Mouse (Mus musculus) cerebral cortex, adult 2 months (tissue): Measurements from ENCODE around the gene Lonp2.

Experiments
- WGBS: fragments of 180-500 bp; shearing (Covaris S2); methylation state at CpG from one replicate; pipeline ENCODE4 v1.1.7; 2018; 5-methylcytosine and 5-hydroxymethylcytosine counted together

Lonp2 gene

DNA sequence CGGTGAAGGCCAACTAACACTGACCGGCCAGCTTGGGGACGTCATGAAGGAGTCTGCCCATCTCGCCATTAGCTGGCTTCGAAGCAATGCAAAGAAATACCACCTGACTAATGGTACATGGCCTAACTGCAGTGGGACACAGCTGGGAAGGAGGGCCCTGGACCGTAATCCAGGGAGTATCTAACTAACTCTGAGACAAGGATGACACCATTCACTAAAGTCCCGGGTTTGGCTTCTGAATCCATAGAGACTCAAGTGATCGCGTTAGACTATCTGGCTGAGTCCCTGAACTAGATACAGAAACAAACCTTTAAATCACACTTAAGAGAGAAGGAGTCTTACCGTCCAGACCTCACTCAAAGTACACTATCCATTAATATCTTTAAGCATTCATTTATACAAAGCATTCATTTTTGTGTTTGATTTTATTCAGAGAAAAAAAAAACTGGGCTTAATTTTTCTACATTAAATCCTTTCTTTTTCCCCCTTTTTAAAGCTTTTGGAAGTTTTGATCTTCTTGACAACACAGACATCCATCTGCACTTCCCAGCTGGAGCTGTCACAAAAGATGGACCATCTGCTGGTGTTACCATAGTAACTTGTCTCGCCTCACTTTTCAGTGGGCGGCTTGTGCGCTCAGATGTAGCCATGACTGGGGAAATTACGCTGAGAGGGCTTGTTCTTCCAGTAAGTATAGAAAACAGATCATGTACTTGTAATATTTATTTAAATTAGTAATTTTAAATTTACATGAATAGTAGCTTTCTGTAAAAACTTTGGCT lies 89.8 kb downstream of the Lonp2 start:
- WGBS, result 46% methylated on average over 14 of the region's 14 CpGs

DNA sequence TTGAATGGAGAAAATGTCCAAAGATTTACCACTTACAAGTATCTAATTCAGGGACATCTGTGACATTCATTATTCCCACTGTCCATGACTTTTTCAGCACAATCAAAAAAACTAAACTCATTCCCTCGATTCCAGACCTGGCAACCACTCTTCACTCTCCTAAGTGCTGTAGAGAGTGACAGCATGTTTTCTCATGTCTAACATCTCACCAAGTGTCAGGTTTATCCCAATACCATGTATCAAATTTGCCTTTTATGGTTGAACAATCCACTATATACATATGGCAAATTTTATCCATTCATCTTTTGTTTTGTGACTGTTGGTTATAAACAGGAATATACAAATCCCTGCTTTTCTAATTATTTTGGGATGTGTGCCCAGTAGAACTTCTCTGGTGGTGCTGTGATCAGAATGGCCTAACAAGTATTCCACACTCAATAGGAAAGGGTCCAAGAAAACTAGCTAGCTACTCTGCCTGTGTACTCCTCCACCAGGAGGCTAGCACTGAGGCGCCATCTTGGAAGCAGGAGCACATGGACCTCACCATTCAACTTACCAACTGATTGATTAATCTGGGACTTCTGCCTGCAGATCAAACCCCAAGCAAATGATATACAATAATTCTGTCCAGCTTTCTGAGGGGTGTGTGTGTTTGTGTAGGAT lies 94.6 kb downstream of the Lonp2 start:
- 71% methylated on average over 2 of the region's 2 CpGs for WGBS

GRCm38 (mm10) chr8:86719368-86719767 lies 95.5 kb downstream of the Lonp2 start:
- WGBS, result 84% methylated on average over 1 of the region's 1 CpGs

DNA sequence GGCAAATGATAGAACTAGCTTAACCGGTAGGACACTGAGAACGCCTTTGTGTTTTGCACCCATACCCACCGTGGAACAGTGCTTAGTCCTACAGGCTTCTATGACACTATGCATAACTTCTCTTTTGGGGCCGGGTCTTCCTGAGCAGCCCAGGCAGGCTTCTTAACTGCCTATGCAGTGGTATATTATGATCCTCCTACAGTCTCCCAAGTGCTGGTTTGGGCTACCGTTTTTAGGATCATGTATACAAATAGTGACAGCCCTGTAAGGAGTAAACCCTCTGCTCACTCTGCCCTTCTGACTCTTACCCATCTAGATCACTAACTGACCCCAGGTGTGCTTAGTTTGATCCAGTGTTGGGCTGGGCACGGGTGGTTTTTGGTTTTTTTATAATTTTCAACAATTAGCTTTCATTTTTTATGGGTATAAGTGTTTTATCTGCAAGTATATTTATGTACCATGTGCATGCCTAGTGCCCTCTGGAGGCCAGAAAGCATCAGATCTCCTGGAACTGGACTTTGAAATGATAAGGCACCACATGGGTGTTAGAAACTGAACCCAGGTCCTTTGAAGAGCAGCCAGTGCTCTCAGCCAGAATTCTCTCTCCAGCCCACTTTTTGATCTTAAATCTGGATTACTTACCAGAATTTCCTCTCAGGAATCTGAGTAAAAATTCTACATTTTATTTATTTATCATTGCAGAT lies 97.1 kb downstream of the Lonp2 start:
- WGBS, result 86% methylated on average over 6 of the region's 6 CpGs

DNA sequence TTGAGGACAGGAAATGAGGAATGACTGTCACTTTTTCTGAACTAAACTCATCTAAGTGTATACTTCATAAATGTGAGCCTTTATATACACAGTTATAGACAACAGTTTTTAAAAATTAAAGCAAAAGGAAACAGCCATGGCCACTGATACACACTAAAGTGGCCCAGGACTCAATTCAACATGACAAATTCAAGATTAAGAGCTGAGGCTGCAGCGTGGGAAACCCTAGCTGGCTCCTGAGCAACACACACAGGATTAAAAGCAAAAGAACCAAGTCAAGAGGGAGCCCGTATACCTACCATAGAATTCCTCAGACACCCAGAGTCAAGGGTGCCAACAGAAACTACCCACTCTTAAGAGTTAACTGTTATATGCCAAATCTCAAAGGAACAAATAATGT lies 97.6 kb downstream of the Lonp2 start:
- WGBS, result 71% methylated on average over 2 of the region's 2 CpGs

DNA sequence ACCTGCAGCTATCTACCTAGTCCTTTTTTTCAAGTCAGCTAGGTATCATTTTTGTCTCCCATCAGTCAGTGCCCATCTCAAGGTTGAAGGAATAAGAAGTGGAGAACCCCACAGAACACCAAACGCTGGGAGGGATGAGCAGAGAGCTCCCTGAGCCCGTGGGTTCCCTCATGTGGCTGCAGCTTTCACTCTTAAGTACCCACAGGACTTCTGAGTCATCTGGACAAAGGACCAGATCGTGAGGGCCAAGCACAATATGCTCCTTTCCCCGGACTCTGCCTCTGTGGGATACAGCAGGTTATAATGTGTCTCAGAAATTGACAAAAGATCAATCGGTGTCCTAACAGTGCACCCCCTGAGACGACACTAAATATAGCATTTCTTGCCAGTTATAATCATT lies 103.1 kb downstream of the Lonp2 start:
- 19% methylated on average over 6 of the region's 6 CpGs for WGBS

- 64% methylated on average over 19 of the region's 19 CpGs for WGBS
Observed at GRCm38 (mm10) chr8:86728224-86728950, 104.5 kb downstream of the Lonp2 start.

DNA sequence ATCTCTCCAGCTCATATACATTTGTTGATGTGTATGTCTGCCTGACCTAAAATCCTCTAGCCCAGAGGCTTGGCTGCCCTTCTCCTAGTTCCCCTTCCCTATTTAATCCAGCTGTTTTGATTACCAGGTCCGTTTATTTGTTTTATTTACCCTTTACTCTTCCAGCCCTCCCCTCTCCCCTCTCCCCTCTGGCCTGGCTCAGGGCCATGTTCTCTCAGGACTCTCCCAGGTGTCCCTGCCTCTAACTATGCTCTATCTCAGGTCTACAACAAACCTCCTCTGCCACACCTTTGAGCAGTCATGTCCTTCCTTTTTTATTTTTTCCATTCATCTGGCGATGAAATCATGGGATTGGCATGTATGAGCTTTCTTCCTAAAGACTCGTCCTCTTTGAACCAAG lies 106.5 kb downstream of the Lonp2 start:
- 22% methylated on average over 3 of the region's 3 CpGs for WGBS

- WGBS, result 78% methylated on average over 1 of the region's 1 CpGs
Observed at GRCm38 (mm10) chr8:86730860-86731259, 107.0 kb downstream of the Lonp2 start.

GRCm38 (mm10) chr8:86734171-86734570 lies 110.3 kb downstream of the Lonp2 start:
- 61% methylated on average over 4 of the region's 4 CpGs for WGBS

GRCm38 (mm10) chr8:86734954-86735353 lies 111.1 kb downstream of the Lonp2 start:
- 60% methylated on average over 1 of the region's 1 CpGs for WGBS

GRCm38 (mm10) chr8:86735446-86736111 lies 111.7 kb downstream of the Lonp2 start:
- 35% methylated on average over 3 of the region's 3 CpGs for WGBS

DNA sequence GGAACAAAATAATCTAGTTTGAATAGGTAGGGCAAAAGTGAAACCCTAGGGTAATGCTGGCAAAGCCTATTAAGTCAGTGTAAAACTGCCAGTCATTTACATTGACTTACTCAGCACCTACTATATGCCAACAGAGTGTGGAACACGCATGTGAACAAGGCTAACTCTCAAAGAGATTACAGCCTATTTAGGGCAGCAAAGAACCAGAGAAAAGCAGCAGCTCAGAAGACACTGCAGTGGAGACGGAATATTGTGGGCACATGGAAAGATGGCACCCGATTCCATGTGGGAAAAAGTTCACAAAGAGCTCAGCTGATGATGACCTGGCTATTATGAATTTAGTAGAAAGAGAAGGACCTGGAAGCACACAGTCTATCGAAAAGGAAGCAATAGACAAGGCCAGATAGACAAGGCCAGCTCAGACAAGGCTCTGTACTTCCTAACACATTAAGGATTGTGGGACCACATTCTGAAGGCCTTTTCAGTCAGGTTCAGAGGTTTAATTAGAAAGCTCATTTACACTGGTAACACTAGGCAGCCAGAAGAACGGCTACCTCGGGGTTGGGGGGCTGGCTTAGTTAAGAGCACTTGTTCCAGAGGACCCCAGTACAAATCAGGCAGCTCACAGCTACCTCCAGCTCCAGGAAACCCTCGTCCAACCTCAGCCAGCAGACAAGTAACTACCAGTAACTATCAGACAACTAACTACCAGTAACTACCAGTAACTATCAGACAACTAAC lies 118.9 kb downstream of the Lonp2 start:
- 44% methylated on average over 7 of the region's 7 CpGs for WGBS

DNA sequence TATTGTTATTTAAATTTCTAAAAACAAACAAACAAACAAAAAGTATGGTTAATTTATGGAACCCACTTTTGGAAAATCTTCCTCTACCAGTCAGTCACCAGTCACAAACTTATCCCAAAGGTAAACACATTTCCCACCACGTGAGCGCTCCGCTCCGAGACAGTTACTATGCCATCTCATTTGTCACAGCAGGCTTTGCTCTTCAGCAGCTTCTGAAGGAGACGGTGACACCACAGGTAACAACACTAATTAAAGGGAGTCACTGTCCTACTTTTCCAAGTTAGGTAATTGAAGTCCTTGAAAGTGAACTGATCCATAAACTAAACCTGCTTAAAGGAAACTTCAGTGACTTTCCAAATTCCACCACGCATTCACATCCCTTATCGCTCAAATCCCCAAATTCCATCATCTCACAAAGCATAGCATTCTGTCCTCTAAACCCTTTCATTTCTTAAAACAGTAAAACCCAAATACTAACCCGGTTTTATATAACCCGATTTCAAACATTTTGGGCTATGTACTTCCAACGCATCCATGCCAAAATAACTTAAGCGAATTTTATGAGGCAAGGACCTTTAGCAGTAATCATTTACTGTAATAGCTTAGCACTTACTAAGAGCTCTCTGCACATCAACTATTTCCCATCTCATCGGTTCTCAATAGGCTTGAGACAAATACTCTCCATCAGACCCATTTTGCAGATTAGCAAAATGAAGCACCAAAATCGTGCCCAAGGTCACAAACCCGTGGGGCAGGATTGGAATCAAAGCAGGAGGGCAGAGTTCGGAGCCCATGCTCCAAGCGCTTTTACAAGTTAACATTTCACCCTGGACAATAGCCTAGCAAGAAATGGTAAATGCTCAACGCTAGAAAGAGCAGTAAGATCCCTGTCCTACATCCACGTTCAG lies 120.7 kb downstream of the Lonp2 start:
- WGBS, result 6% methylated on average over 18 of the region's 18 CpGs

DNA sequence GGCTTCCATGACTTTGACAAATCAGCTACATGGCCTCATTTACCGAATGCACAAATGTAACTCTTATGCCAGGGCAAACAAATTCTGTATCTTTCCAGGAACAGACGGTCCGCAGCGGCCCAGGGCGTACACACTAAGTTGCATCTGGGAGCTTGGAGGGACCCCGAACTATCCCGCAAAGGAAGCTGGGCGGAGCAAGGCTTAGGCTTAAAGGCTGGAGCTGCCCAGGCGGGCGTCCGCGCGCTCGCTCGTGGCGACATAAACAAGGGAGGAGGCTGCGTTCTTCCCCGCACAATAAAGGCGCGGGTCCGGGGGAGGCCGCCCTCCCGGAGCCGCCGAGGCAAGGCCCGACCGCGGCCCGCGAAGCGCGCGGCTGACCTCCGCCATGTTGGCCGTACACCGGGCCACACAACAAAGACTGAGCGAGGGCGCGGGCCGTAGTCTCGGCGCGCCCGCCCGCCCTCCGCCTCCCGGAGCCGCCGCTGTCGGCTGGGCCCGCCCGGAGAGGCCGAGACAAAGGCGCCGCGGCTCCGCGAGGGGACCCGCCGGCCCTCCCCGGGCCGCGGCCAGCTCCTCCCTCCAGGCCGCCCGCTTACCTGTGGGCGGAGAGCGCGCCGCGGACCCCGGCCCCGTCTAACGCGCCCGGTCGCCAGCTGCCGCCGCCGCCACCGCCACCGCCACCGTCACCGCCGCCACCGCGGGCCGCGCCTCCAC lies 121.5 kb downstream of the Lonp2 start, which contains the start of the genes Gm10638 and Siah1a:
TSS of gene Gm10638 (plus strand) at position 479 of the 714 bp plus-strand sequence.
TSS of gene Siah1a (minus strand) at position 714 of the 714 bp plus-strand sequence.
- 1% methylated on average over 76 of the region's 88 CpGs for WGBS

DNA sequence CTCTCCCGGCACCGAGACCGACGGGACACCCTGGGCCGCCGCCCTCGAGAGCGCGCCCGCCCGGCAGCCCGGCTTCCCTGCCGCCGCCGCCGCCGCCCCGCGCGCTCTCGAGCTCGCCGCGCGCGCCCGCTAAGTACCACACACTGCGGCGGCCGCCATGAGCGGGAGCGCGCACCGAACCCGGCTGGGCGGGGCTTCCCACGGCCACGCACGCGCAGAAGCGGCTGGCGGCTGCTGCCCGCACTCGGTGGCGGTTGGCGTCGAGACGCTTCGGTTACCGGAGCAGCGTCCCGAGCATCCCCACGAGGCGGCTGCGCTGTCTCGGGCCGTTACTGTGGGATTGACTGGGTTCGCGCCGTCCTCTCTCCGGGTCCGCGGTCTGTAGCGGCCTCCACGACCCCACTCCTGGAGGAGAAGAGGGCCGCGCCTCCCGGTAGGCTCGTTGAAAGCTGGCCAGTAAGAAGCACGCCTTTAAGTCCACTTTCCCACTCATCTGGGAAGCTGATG lies 122.1 kb downstream of the Lonp2 start:
- under 1% methylated on average over 68 of the region's 70 CpGs for WGBS

DNA sequence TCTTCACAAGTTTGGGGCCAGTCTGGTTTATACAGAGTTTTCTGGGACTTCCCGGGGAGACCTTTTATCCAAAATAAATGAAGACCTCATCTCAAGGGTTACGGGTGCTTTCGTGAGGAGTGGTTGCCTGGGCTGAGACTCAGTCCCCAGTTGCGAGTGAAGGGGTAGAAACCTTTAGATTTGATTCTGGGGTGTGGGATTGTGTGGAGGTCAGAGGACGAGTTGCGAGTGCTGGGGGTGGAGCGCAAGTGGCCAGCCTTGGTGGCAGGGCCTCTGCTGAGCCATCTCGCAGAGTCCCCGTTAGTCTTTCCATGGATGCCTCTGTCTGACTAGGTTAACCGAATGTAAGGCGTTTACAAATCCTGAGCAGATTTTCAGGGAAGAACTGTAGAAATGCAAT lies 122.7 kb downstream of the Lonp2 start:
- under 1% methylated on average over 11 of the region's 11 CpGs for WGBS

DNA sequence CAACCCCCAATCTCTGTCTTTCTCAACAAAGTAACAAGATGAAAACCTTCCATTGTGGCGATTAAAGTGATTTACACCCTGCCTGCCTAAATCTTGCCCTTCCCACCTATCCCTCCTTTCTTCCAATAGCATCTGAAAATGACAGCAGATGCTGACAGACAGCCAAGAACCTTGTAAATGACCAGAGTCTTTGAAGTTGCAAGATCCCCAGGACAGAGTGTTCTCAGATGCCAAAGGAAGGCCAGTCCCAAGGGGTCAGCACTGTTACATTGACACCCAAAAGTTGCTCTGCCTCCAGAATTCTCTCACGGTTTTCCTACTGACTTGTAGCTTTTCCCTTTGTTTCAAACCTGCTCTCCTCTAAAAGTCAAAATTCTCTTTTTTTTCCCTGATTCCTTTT lies 126.0 kb downstream of the Lonp2 start:
- WGBS, result 77% methylated on average over 2 of the region's 2 CpGs
